Mouse (Mus musculus): ENCODE results near the gene Gpsm3. TPM values are rescaled to one million over a fixed set of nuclear protein-coding genes. Genes with fewer than 3 reads are reported as not detected.
"Not testable (repeated sequence)": the region's sequence is repeated elsewhere in the genome, so short reads cannot be mapped to it uniquely, and the experiment has no call there.

Gpsm3 gene
- total RNA-seq (2021), result 1 to 10 TPM; 2.3 to 4.3 TPM
- long read RNA-seq, partial matches to known transcripts, result 0 of 3 reads
- long read RNA-seq, other reads (novel, unspliced or antisense), result 1 of 3 reads

DNA sequence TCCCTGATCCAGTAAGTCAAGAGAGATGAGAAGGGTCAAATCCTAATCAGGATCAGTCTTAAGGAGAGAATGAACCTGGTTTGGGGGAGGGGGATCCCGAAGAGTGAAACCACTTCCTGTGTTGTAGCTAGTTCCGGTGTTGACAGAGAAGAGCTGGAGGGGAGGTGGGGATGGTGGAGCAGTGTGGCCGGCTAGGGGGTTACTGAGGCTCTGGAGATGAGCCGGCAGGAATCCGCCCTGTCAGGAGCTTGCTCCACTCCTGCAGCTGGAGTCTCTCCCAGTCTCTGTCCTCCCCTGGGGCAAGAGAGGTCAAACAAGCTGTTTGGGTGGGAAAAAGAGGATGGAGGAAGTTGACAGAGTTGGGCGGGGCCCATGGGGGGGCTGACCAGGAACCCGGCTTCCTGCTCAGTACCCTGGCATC, at the start of gene Gpsm3:
Gpsm3 (plus strand) TSS at position 126 of the 421 bp plus-strand sequence.
- DNase-seq (ENCODE audit: low spot score in 2 of 2), result no peak

DNA sequence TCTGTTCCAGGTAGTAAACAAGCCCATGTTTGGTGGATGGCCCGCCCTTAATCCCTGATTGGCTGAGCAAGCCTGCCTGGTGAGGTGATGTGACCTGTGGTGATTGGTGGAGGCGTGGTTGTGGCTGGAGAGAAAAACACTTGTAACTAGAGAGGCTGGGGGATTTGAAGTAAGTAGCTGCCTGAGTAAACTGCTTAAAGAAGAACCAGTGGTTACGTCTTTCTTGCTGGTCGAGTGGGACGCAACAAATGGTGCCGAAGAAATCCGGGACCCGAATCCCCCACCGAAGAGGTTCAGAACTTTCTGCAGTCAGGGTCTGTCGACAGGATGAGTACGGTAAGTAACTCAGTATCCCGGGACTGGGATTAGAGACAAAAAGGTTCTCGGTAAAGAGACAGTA, 46.0 kb upstream of the Gpsm3 start:
- DNase-seq (ENCODE audit: low spot score in 2 of 2), result not testable (repeated sequence)

DNA sequence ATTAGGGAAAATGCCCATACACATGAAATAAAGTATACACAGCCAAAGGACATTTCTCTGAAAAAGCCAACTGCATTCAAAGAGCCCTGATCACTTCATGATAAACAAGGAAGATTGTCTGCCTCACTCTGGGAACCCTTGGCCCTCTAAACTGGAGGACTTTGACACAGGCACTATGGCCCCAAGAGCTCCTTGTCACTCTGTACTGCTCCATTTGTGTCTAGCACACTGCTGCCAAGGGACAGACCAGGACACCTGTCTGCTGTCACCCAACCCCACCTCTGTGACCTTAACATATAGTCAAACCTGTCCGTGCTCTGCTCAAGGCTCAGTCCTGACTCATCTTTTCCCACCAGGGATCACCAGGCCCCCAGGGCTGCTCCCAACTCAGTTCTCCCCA, 42.8 kb upstream of the Gpsm3 start:
- DNase-seq (ENCODE audit: low spot score in 2 of 2), result no peak

DNA sequence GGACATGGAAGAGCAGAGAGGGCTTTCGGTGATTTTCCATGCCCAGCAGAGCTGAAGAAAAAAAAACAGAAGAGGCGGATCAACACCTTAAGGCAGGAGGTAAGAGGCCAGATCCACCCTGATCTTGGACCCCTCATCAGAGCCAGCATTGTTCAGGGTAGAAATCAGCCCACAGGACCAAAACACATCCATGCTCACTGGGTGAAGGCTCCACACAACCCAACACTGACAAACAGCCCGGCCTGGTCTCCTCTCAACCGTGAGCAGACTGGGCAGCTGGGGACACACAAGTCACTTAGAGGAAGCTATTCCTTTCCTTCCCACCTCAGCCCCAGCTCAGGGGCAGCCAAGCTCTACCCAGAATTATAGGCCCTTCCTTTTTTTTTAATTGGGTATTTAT, 42.0 kb upstream of the Gpsm3 start:
- DNase-seq (ENCODE audit: low spot score in 2 of 2), result no peak

DNA sequence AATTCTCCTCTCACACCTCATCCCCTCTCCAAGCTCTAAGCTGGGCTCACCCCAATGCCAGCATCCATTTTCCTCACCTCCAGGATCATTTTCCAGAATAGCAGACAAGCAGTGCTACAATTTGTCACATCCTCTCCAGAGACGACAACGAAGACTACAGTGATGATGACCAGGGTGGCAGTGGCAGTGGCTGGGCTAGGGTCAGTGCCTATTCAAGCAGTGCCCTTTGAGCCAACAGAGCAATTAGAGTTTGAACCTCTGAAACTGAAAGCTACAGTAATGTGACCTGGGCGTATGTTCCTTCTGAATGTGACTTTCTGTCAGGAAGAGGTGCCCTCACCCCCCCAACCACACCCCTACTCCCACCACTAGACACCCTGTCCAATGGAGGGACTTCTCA, 40.5 kb upstream of the Gpsm3 start:
- DNase-seq (ENCODE audit: low spot score in 2 of 2), result no peak

DNA sequence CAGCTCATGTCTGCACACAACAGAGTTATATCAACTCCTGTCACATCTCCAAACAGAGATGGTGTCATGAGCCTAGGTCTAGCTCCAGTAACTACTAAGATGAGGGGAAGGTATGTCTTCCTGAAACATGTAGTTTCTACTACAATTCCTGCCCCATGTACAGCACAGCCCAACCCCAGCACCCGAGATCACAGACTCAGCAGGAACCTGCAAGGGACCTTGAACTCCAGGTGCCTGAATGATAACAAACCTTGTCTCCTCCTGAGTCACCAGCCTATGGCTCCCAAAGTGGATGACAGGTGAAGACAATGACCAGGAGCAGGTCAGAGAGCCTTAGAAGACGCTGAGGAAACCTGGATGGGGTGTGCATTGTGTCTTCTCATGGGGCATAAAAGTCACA, 39.8 kb upstream of the Gpsm3 start:
- DNase-seq (ENCODE audit: low spot score in 2 of 2), result no peak

DNA sequence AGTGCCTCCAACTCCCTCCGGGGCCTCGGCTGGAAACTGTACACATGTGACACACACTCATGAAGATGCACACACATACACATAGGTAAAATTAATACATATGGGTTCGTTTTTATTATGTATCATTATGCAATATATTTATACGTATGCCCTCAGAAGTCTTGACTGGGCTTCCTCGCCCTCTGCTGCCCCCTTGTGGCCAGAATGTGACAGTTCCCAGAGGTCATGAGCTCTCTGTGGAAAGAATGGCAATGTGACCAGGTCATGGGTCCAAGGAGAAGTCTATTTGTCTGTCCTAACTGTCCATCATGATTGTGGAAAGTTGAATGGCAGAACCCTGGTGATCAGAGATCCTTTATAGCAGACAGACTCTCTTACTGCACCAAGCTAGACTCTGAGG, 34.1 kb upstream of the Gpsm3 start:
- DNase-seq (ENCODE audit: low spot score in 2 of 2), result peak; percentile 72 to 79

DNA sequence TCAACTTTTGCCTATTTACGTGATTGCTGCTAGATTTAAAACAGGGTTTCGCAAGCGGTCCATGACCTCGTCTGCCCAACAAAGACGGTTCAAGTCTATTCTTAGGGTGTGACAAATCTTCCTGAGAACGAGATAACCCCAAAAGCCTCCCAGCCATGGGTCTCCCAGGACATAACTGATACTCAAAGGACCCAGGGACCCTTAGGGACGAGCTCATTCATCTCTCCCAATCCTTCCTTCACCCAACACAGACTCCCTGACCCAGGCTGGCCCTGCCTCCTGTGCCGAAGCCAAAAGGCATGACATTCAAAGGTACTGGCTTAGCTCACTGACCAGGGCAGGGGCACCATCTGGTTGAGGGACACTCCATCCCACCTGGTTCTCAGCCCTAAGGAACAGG, 33.2 kb upstream of the Gpsm3 start:
- no peak for DNase-seq (ENCODE audit: low spot score in 2 of 2)

DNA sequence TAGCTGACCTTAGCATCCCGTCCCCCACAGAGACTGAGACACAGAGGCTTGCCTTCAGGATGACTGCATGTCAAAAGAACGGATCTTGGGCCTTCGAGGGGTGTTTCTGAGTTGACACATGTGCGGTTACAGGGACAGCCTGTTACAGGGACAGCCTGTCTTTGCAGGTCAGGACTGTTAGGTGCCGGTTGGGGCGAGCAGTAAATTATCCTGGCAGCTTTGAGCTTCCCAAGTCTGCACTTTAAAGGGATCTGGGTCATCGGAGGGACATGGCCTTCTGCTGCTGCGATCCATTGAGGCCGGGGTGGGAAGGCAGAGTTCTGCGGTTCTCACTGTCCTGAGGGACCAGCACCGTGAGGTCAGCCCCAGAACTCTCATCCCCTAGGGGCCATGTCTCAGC, 32.2 kb upstream of the Gpsm3 start:
- no peak for DNase-seq (ENCODE audit: low spot score in 2 of 2)

DNA sequence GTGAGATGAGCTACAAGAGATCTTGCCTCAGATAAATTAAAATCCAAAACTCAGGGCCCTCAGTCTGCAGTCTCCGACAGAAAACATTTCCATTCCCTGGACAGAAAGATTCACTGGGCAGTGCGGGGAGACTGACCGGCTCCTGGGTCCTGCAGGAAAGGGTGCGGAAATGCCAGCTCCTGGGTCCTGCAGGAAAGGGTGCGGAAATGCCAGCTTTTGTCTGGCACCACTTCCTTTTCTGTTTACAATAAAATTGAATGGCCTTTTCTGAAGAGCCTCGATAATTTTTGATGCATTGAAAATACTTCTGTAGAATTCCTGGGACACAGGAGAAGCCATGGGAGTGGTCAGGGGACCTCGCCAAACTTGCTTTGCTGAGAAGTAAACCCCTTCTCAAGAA, 30.5 kb upstream of the Gpsm3 start:
- no peak for DNase-seq (ENCODE audit: low spot score in 2 of 2)

DNA sequence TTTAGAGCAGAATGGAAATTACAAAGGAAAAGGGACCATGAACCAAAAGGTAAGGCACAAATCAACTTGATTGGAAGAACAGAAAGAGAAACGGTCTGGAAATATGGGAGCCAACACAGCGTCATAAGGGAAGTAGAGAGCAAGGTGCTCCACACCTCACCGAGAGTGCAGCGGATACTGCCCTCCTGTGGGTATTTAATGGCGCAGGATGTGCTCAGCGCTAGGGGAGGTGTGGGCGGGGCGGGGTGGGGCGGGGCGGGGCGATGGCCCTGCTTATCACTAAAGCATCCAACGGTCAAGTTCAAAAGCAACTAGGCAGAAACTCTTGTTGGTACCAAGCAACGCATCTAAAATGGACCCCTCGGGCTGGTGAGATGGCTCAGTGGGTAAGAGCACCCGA, 29.7 kb upstream of the Gpsm3 start:
- DNase-seq (ENCODE audit: low spot score in 2 of 2), result no peak

DNA sequence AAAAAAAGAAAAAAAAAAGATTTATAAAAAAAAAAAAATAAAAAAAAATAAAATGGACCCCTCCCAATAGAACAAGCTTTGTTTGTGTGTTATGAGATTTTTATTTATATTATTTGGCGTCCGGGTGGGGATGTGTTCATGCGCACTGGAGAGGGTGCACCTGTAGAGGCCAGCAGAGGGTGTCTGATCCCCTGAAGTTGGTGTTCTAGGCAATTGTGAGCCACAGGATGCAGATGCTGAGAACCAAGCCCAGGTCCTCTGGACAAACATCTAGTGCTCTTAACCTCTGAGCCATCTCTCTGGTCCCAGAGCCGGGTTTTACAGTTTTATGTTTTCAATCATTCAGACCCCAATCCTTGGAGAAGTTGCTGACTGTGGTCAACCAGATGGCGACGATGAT, 29.2 kb upstream of the Gpsm3 start:
- DNase-seq (ENCODE audit: low spot score in 2 of 2), result no peak

DNA sequence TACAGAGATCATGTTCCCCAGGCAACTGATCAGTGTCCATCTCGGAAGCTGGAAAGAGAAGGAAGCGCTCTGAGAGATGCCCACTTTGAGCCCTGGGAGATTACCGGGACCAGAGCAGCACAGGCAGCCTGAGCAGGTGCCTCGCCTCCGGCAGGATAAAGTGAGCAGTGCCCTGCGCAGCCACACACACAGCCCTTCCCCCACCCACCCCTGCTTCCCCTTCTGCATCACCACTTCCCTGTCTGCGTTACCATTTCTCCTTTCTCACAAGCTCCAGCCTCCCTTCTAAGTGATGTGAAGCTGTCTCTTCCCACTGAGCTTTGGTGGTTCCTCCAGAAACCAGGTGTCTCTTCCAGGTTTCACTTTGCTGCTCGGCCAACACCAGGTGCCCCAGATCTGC, 28.4 kb upstream of the Gpsm3 start:
- DNase-seq (ENCODE audit: low spot score in 2 of 2), result no peak

DNA sequence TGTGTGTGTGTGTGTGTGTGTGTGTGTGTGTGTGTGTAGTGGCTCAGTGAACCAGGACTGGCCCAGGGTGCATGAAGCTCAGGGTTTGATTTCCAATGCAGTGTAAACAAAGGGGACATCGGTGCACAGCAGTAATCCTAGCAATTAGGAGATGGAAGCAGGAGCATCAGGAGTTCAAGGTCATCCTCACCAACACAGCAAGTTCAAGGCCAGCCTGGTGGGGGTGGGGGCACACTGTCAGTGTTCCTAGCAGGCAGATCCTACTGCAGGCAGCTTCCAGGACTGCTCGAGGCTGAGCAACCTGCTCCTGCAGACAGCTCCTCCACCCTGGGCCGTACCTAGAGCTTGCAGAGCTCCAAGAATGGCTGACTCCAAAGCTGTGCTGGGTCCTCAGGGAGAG, 27.0 kb upstream of the Gpsm3 start:
- DNase-seq (ENCODE audit: low spot score in 2 of 2), result no peak

DNA sequence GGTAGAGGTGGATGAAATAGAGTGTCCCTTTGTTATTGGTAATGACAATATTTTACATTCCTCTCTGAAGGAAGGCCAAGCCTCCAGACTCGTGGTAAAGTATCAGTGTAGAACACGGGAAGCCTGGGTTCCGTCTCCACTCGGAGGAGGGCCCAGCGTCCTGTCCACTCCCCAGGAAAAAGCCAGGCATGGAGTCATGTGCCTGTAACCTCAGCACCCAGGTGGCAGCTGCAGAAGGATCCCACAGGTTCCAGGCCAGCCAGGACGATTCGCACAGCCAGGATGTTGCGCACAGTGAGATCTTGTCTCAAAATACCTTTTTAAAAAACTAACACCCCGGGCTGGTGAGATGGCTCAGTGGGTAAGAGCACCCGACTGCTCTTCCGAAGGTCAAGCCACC, 26.3 kb upstream of the Gpsm3 start:
- DNase-seq (ENCODE audit: low spot score in 2 of 2), result no peak

DNA sequence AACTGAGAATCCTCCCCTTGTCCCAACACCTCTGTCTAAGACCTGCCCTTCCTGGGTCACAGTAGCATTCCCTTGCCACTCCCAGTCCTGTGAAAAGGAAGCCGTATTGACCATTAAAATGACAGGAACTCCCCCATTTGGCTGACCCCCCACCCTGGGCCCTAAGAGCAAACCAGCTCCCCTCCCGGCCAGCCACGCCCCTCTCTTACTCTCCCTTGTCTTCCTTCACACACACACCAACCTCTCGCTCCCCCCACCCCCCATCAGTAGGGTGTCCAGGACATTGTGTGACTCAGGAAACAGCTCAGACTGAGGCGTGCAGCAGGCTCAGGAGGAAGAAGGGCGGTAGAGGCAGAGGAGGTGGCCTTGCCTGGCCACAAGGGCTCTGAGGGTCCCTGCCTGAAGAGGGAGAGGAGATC, 25.6 kb upstream of the Gpsm3 start, which contains the start of gene Notch4:
Notch4 (plus strand) TSS at position 266 of the 419 bp plus-strand sequence.
- DNase-seq (ENCODE audit: low spot score in 2 of 2), result no peak

DNA sequence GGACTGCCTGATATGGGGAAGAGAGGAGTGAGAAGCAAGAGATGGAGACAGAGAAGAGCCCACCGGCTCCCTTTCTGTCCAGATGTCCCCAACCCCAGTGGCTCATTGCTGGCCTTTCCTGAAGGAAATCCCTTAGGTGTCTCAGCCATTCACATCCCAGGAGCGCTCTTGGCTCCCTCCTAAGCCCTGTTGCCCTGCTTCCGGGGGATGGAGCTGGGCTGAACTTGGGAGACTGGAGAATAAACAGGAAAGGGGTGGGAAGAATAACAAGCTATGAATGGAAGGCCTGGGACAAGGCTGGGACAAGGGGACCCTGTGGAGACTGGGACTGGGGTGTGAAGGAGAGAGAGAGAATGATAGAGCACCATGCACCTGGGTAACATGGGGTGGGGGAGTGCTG, 24.8 kb upstream of the Gpsm3 start:
- DNase-seq (ENCODE audit: low spot score in 2 of 2), result no peak

DNA sequence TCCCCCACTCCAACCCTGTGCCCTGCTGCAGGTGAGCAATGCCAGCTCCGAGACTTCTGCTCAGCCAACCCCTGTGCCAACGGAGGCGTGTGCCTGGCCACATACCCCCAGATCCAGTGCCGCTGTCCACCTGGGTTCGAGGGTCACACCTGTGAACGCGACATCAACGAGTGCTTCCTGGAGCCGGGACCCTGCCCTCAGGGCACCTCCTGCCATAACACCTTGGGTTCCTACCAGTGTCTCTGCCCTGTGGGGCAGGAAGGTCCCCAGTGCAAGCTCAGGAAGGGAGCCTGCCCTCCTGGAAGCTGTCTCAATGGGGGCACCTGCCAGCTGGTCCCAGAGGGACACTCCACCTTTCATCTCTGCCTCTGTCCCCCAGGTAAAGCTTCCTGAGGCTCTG, 22.3 kb upstream of the Gpsm3 start:
- DNase-seq (ENCODE audit: low spot score in 2 of 2), result no peak

DNA sequence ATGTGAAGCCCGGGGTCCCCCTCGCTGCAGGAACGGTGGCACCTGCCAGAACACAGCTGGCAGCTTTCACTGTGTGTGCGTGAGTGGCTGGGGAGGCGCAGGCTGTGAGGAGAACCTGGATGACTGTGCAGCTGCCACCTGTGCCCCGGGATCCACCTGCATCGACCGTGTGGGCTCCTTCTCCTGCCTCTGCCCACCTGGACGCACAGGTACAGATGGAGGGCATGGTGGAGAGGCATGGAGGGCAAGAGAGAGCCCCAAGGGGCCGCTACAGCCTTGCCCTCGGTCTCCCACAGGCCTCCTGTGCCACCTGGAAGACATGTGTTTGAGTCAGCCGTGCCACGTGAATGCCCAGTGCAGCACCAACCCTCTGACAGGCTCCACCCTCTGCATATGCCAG, 21.2 kb upstream of the Gpsm3 start:
- no peak for DNase-seq (ENCODE audit: low spot score in 2 of 2)

DNA sequence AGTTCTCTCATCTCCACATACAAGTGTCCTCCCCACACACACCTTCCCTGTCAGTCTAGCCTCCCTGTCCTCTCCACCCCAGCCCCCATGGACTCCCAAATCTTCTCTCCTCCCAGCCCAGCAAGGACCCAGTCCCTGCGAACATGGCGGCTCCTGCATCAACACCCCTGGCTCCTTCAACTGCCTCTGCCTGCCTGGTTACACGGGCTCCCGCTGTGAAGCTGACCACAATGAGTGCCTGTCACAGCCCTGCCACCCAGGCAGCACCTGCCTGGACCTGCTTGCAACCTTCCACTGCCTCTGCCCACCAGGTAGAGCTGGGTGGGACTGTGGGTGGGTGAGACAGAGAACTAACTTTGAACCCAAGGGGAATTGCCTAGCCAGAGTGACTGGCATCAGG, 19.7 kb upstream of the Gpsm3 start:
- no peak for DNase-seq (ENCODE audit: low spot score in 2 of 2)

DNA sequence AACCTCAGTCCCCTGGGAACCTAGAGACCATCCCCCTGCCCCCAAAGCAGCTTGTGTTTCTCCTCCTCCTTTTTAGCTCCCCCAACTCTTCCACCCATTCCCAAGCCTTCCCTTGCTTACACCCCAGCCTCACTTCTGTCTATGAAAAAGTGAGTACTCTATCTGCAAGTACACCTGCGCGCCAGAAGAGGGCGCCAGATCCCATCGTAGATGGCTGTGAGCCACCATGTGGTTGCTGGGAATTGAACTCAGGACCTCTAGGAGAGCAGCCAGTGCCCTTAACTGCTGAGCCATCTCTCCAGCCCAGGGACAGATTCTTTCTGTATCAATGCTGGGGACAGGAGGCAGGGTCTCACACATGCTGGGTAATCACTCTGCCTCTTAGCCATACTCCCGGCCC, 17.7 kb upstream of the Gpsm3 start:
- DNase-seq (ENCODE audit: low spot score in 2 of 2), result no peak

DNA sequence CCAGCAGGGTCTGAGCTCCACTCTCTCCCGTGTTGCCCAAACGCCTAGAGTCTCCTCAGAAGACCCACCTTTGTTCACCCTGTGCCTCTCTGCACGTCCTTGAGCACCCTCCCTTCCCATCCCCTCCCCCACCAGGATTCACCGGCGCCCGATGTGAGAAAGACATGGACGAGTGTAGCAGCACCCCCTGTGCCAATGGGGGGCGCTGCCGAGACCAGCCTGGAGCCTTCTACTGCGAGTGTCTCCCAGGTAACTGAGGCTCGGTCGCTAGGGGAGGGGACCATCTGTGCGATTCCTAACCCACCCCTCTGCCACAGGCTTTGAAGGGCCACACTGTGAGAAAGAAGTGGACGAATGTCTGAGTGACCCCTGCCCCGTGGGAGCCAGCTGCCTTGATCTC, 17.2 kb upstream of the Gpsm3 start:
- DNase-seq (ENCODE audit: low spot score in 2 of 2), result peak in 1 of 2 experiments; percentile 29

DNA sequence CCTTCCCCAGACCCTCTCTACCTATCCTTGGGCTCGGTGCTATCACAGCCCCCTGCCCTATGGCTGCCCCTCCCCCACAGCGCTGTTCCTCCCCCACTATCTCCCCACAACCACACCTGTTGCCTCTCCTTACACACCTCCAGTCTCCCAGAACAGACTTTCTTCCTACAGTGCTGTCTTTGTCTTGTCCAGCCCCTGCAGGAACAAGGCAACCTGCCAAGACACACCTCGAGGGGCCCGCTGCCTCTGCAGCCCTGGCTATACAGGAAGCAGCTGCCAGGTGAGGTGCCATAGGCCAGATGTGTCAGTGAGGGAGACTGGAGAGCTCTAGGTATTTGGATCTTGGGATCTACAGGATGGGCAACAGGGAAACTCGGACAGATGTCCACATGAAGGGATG, 13.0 kb upstream of the Gpsm3 start:
- DNase-seq (ENCODE audit: low spot score in 2 of 2), result no peak

DNA sequence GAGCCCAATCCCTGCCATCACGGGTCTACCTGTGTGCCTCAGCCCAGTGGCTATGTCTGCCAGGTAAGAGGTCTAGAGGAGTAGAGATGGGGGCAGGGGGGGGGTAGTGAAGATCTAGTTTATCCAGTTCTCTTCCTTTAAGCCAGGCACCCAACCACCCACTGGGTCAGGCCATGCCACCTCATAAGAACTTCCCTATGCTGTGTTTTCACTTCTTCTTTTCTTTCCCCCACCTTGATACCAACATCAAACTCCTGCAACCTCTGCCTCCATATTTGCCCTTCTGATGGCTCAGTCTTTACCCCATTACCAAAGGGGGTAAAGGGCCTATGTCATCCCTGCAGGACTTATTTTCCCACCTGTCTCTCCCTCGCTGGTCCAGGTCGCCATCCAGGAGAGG, 11.5 kb upstream of the Gpsm3 start:
- DNase-seq (ENCODE audit: low spot score in 2 of 2), result no peak
